In genomic region chr2:174295900-174296465, GRCm38 (mm10) we compare ENCODE assay signal across 8 mouse cellular contexts. TPM values are rescaled to one million over a fixed set of nuclear protein-coding genes. Genes with fewer than 3 reads are reported as not detected.
DNase-seq lines count a peak whose midpoint lies in the region; ATAC-seq and TF ChIP-seq lines count a peak whose summit lies in the region.

No protein-coding gene starts in this region.

- WGBS in heart, embryonic 12.5 days: 43% methylated on average over 29 of the region's 29 CpGs
- 41% methylated on average over 29 of the region's 29 CpGs for WGBS in hindbrain, embryonic 10.5 days
- 56% methylated on average over 29 of the region's 29 CpGs for WGBS in midbrain, embryonic 10.5 days

- peak overlapping the region; percentile 26; the same call in 1 of the 2 replicates for H3K9ac ChIP-seq in heart, embryonic 12.5 days
- peak overlapping the region; percentile 78 for H3K9ac ChIP-seq in ES-E14 (ENCODE audit: insufficient read depth, low read depth, low read length, poor library complexity, severe bottlenecking)

- H3K4me1 ChIP-seq in heart, embryonic 12.5 days (replicated peaks): peaks cover 30% of the 10 kb centered on the region
- H3K4me1 ChIP-seq in ES-E14 (ENCODE audit: control insufficient read depth in 2 of 2, insufficient read depth in 2 of 2, low read length in 2 of 2, poor library complexity in 1 of 2): no peaks in the 10 kb centered on the region
- H3K4me1 ChIP-seq in hindbrain, embryonic 10.5 days (replicated peaks): peaks cover 60% of the 10 kb centered on the region
- H3K4me1 ChIP-seq in midbrain, embryonic 10.5 days: peaks cover 62% of the 10 kb centered on the region

- DNase-seq in heart, adult 8-10 months (ENCODE audit: low spot score): no peak
- no peak for DNase-seq in ES-E14 (ENCODE audit: low read depth, low spot score)
- DNase-seq in hindbrain, embryonic 10.5 days (ENCODE audit: low spot score): peak; percentile 50
- peak; percentile 47 for DNase-seq in midbrain, embryonic 10.5 days (ENCODE audit: low spot score)
- no peak for DNase-seq in right cerebral cortex, adult 18-20 months
- no peak for DNase-seq in cerebellum, postnatal 14 days
- DNase-seq in adrenal gland, postnatal 10 days: no peak

- peak overlapping the region; percentile 22; the same call in 1 of the 2 replicates for H3K27ac ChIP-seq in heart, embryonic 12.5 days (ENCODE audit: poor library complexity, severe bottlenecking)
- no peak overlapping the region; the same call in 1 of the 2 replicates for H3K27ac ChIP-seq in ES-E14 (ENCODE audit: insufficient read depth, low read depth, low read length, poor library complexity, severe bottlenecking)
- peak overlapping the region; percentile 96 for H3K27ac ChIP-seq in hindbrain, embryonic 10.5 days
- peak overlapping the region; percentile 95 for H3K27ac ChIP-seq in midbrain, embryonic 10.5 days (replicated peaks)

- peaks cover 3% of the 10 kb centered on the region; the same call in 1 of the 2 replicates for H3K36me3 ChIP-seq in heart, embryonic 12.5 days
- peaks cover 17% of the 10 kb centered on the region for H3K36me3 ChIP-seq in ES-E14 (ENCODE audit: control insufficient read depth, insufficient read depth, low read length, poor library complexity, severe bottlenecking)
- H3K36me3 ChIP-seq in hindbrain, embryonic 10.5 days: peaks cover 53% of the 10 kb centered on the region
- peaks cover 73% of the 10 kb centered on the region for H3K36me3 ChIP-seq in midbrain, embryonic 10.5 days

- H3K4me2 ChIP-seq in heart, embryonic 12.5 days: peak overlapping the region; percentile 72

- H3K9me3 ChIP-seq in heart, embryonic 12.5 days (replicated peaks): peaks cover 64% of the 10 kb centered on the region
- H3K9me3 ChIP-seq in ES-E14 (ENCODE audit: control insufficient read depth, insufficient read depth, low read depth, low read length): no peaks in the 10 kb centered on the region
- peaks cover 67% of the 10 kb centered on the region for H3K9me3 ChIP-seq in hindbrain, embryonic 10.5 days
- peaks cover 68% of the 10 kb centered on the region for H3K9me3 ChIP-seq in midbrain, embryonic 10.5 days (replicated peaks)

- in situ Hi-C loops in ES-E14 (cut with MboI; ENCODE audit: low sequenced_read_pairs in 2 of 2, unreplicated experiment in 2 of 2): loop anchor here in 1 of 2 experiments (25.0 kb wide), 1 partner anchor 709 kb away; the partner anchor contains the start of gene Ankrd60

- peaks cover 13% of the 10 kb centered on the region for H3K27me3 ChIP-seq in heart, embryonic 12.5 days (replicated peaks)
- peaks cover 41% of the 10 kb centered on the region for H3K27me3 ChIP-seq in hindbrain, embryonic 10.5 days (ENCODE audit: insufficient read depth, poor library complexity, severe bottlenecking)
- peaks cover 40% of the 10 kb centered on the region for H3K27me3 ChIP-seq in midbrain, embryonic 10.5 days (ENCODE audit: low read depth, poor library complexity, severe bottlenecking)

- ATAC-seq in heart, embryonic 12.5 days (ENCODE audit: insufficient number of reproducible peaks, low FRiP score): no peak

- peak overlapping the region; percentile 65 for H3K4me3 ChIP-seq in heart, embryonic 12.5 days
- peak overlapping the region; percentile 61 to 68 for H3K4me3 ChIP-seq in ES-E14 (ENCODE audit: insufficient read depth in 1 of 2, low read depth in 1 of 2, low read length in 2 of 2, poor library complexity in 1 of 2, severe bottlenecking in 1 of 2)
- peak overlapping the region; percentile 71 for H3K4me3 ChIP-seq in hindbrain, embryonic 10.5 days
- peak overlapping the region; percentile 72 for H3K4me3 ChIP-seq in midbrain, embryonic 10.5 days

TF ChIP-seq in ES-E14, 5 proteins besides CTCF, POLR2A, EP300 and RAD21:
- no peak for TF ChIP-seq CHD2 (IDR thresholded peaks at IDR 0.05; ENCODE audit: low read depth, low read length)
- TF ChIP-seq ZNF384 (IDR thresholded peaks at IDR 0.05; ENCODE audit: low read depth, low read length): peak; percentile 50; the same call in 1 of the 2 replicates
TF ChIP-seq in ES-E14: peak in this region for 1.

RNA-seq across cellular contexts. Expression of gene Gnas, which starts 11.9 kb away (rescaled TPM):
- polyA plus RNA-seq in heart, embryonic 12.5 days (2016; fragmentation: Nextera tagmentation; extraction: Ambion mirVana): 1,446 and 1,448 TPM in 2 replicates
- 1,000 to 10,000 TPM; 1,172 to 1,307 (median 1,221) TPM for total RNA-seq in heart, adult 8-10 months (2022)
- 196 and 202 TPM in 2 replicates for total RNA-seq in ES-E14 (2012; rRNA removed)
- 1,166 and 1,270 TPM in 2 replicates for polyA plus RNA-seq in hindbrain, embryonic 10.5 days (2016; fragmentation: Nextera tagmentation; extraction: Ambion mirVana)
- polyA plus RNA-seq in midbrain, embryonic 10.5 days (2016; fragmentation: Nextera tagmentation; extraction: Ambion mirVana): 1,043 and 1,067 TPM in 2 replicates
- 1,000 to 10,000 TPM; 5,524 to 6,088 TPM for total RNA-seq in adrenal gland, postnatal 10 days (2021)

RNA-seq across cellular contexts. Expression of gene Gm20721, which starts 50.5 kb away (rescaled TPM):
- 8.9 and 9.8 TPM in 2 replicates for polyA plus RNA-seq in heart, embryonic 12.5 days (2016; fragmentation: Nextera tagmentation; extraction: Ambion mirVana)
- 1 to 10 TPM; 1.3 to 1.7 (median 1.5) TPM for total RNA-seq in heart, adult 8-10 months (2022)
- 15.6 and 17.7 TPM in 2 replicates for total RNA-seq in ES-E14 (2012; rRNA removed)
- polyA plus RNA-seq in hindbrain, embryonic 10.5 days (2016; fragmentation: Nextera tagmentation; extraction: Ambion mirVana): 10.5 and 13.1 TPM in 2 replicates
- 12.7 and 15.2 TPM in 2 replicates for polyA plus RNA-seq in midbrain, embryonic 10.5 days (2016; fragmentation: Nextera tagmentation; extraction: Ambion mirVana)
- 1 to 10 TPM; 6.2 to 6.8 TPM for total RNA-seq in adrenal gland, postnatal 10 days (2021)

Comparison
In these comparisons a context has a peak if more than half of its experiments do, and no peak if none do; other contexts are left out.
1. DNase-seq: peak in hindbrain, embryonic 10.5 days (single experiment) and midbrain, embryonic 10.5 days (single experiment); none in heart, adult 8-10 months (single experiment), ES-E14 (single experiment), right cerebral cortex, adult 18-20 months (single experiment), cerebellum, postnatal 14 days (0 of 2) and adrenal gland, postnatal 10 days (single experiment).
2. RNA of gene Gnas, which starts 11.9 kb away (total RNA-seq): 5,524 to 6,088 TPM in adrenal gland, postnatal 10 days; 1,172 to 1,307 TPM in heart, adult 8-10 months and 196 to 202 TPM in ES-E14; every median in the first group is over 4 times any median in the second.
3. Peak in every context shown above with its lines, with median percentiles within 50 percentile points of each other: H3K4me3 ChIP-seq.